ENCODE assay signal across 19 mouse cellular contexts in the genomic region with DNA sequence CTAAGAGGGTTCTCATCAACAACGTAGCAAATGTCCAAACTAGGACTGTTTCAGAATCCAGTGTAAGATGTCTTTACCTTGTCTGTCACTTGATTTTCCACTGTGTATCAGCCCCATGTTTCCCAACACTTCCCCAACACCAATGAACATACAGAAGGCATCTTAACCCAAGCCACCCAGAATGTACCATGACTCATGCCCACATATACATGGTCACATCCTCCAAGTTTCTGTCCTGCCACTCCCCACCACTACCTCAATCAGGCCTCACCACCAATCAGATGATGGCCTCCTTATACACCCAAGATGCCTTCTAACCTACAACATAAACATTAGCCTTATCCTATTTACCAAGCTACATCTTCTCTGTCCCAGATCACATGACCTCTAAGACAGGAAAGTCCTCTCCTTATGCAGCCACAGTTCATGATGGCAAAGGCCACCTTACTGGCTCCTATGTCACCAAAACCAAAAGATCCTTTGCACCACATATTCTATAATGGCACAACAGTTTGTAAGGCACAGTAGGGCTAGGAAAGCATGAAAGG. TPM values are rescaled to one million over a fixed set of nuclear protein-coding genes. Genes with fewer than 3 reads are reported as not detected.
DNase-seq lines count a peak whose midpoint lies in the region; ATAC-seq and TF ChIP-seq lines count a peak whose summit lies in the region.
"Had no signal": no experiment of that assay in that cellular context is flagged by ENCODE, and none has a peak within 500 bp of the region (broad histone marks: within the 10 kb centered on the region; RNA-seq: fewer than 3 reads in every experiment).

No protein-coding gene starts in this region.

- no peak for TF ChIP-seq POLR2A in MEL (IDR thresholded peaks at IDR 0.05; ENCODE audit: control insufficient read depth in 1 of 2, insufficient read depth in 1 of 2, low read depth in 1 of 2, low read length in 2 of 2, poor library complexity in 1 of 2)

- TF ChIP-seq RAD21 in MEL (IDR thresholded peaks at IDR 0.05; ENCODE audit: low read depth, low read length) = no peak

- 96% methylated on average over 1 of the region's 1 CpGs for WGBS in stomach, postnatal 0 days
- WGBS in kidney, embryonic 15.5 days = 94% methylated on average over 1 of the region's 1 CpGs

- no peak overlapping the region for H3K27ac ChIP-seq in MEL (ENCODE audit: control insufficient read depth, low read depth, low read length)
- 0 out of 2 replicates have a peak overlapping the region, but pooled peaks have one; percentile 35 for H3K27ac ChIP-seq in stomach, postnatal 0 days (replicated peaks)
- no peak overlapping the region for H3K27ac ChIP-seq in kidney, embryonic 15.5 days
- H3K27ac ChIP-seq: embryonic facial prominence, embryonic 10.5 days; heart, adult 2 months; heart, embryonic 15.5 days; hindbrain, embryonic 13.5 days; hindbrain, postnatal 0 days had no signal

- H3K4me3 ChIP-seq in MEL (ENCODE audit: control insufficient read depth in 1 of 2, insufficient read depth in 1 of 2, low read depth in 2 of 2, low read length in 2 of 2) = no peak overlapping the region
- H3K4me3 ChIP-seq in stomach, postnatal 0 days (ENCODE audit: low read depth, low read length) = no peak overlapping the region
- no peak overlapping the region for H3K4me3 ChIP-seq in kidney, embryonic 15.5 days (replicated peaks)
- H3K4me3 ChIP-seq: embryonic facial prominence, embryonic 10.5 days; heart, adult 2 months; heart, embryonic 15.5 days; hindbrain, embryonic 13.5 days had no signal

- no peak overlapping the region for H3K9ac ChIP-seq in MEL (ENCODE audit: control insufficient read depth, low read depth, low read length, poor library complexity, severe bottlenecking)
- H3K9ac ChIP-seq in stomach, postnatal 0 days (ENCODE audit: low read length) = no peak overlapping the region
- no peak overlapping the region for H3K9ac ChIP-seq in kidney, embryonic 15.5 days
- H3K9ac ChIP-seq: heart, embryonic 15.5 days; hindbrain, embryonic 13.5 days had no signal

- H3K4me2 ChIP-seq in stomach, postnatal 0 days (replicated peaks; ENCODE audit: low read depth) = no peak overlapping the region
- H3K4me2 ChIP-seq in kidney, embryonic 15.5 days = no peak overlapping the region
- H3K4me2 ChIP-seq: heart, embryonic 11.5 days; heart, embryonic 15.5 days; hindbrain, embryonic 13.5 days had no signal

- no peak for DNase-seq in MEL (ENCODE audit: low read depth, low spot score)
- DNase-seq in induced T-regulatory cell, adult 2 months (ENCODE audit: low read depth) = peak; percentile 32
- no peak for DNase-seq in stomach, postnatal 0 days (ENCODE audit: low spot score)
- DNase-seq in kidney, adult 8-10 months = no peak
- no peak for DNase-seq in adrenal gland, adult 8-10 months
- DNase-seq: adrenal gland, postnatal 10 days; cerebellum, adult 2 months; cerebellum, postnatal 10 days; gastrocnemius, postnatal 10 days; heart, adult 2 months; heart, postnatal 14 days had no signal

- peaks cover 38% of the 10 kb centered on the region for H3K79me2 ChIP-seq in MEL (ENCODE audit: control insufficient read depth, insufficient read depth, low read length, poor library complexity)

- TF ChIP-seq CTCF in MEL (IDR thresholded peaks at IDR 0.05 in 2 of 3, conservative IDR thresholded peaks at IDR 0.05 in 1 of 3; ENCODE audit: control insufficient read depth in 1 of 3, insufficient read depth in 1 of 3, low read depth in 2 of 3, low read length in 3 of 3, poor library complexity in 1 of 3, severe bottlenecking in 1 of 3) = no peak
- no peak for TF ChIP-seq CTCF in stomach, postnatal 0 days (IDR thresholded peaks at IDR 0.05; ENCODE audit: low read depth)

- H3K9me3 ChIP-seq in MEL (replicated peaks; ENCODE audit: insufficient read depth, low read length) = no peaks in the 10 kb centered on the region
- H3K9me3 ChIP-seq in stomach, postnatal 0 days (ENCODE audit: control insufficient read depth, low read length) = no peaks in the 10 kb centered on the region
- no peaks in the 10 kb centered on the region for H3K9me3 ChIP-seq in kidney, embryonic 15.5 days (replicated peaks)
- H3K9me3 ChIP-seq: embryonic facial prominence, embryonic 10.5 days; heart, embryonic 15.5 days; hindbrain, embryonic 13.5 days had no signal

- H3K36me3 ChIP-seq in MEL (ENCODE audit: control insufficient read depth in 1 of 2, insufficient read depth in 2 of 2, low read length in 2 of 2) = peaks cover 25 to 41% of the 10 kb centered on the region in 2 experiments
- H3K36me3 ChIP-seq in stomach, postnatal 0 days (ENCODE audit: control insufficient read depth, insufficient read depth, low read length) = 0 out of 2 replicates have a peak, but pooled peaks cover 3% of the 10 kb centered on the region
- peaks cover 50% of the 10 kb centered on the region for H3K36me3 ChIP-seq in kidney, embryonic 15.5 days

- ATAC-seq in megakaryocyte progenitor cell, adult 5-6 weeks (replicated peaks; ENCODE audit: poor library complexity) = peak; percentile 24
- ATAC-seq in stomach, postnatal 0 days (ENCODE audit: low FRiP score, low TSS enrichment) = peak; percentile 44; the same call in 1 of the 2 replicates
- no peak for ATAC-seq in kidney, embryonic 15.5 days (replicated peaks; ENCODE audit: low FRiP score)
- ATAC-seq: forebrain, embryonic 14.5 days; hindbrain, postnatal 0 days had no signal

- no peaks in the 10 kb centered on the region for H3K27me3 ChIP-seq in MEL (ENCODE audit: control insufficient read depth in 1 of 2, insufficient read depth in 2 of 2, low read length in 2 of 2)
- H3K27me3 ChIP-seq in stomach, postnatal 0 days (ENCODE audit: control insufficient read depth, insufficient read depth, low read length) = no peaks in the 10 kb centered on the region
- H3K27me3 ChIP-seq in kidney, embryonic 15.5 days = no peaks in the 10 kb centered on the region
- H3K27me3 ChIP-seq: heart, embryonic 15.5 days; hindbrain, embryonic 13.5 days had no signal

- TF ChIP-seq EP300 in MEL (IDR thresholded peaks at IDR 0.05; ENCODE audit: low read depth in 1 of 2, low read length in 2 of 2) = no peak
- TF ChIP-seq EP300 in stomach, postnatal 0 days (optimal IDR thresholded peaks at IDR 0.05) = no peak

- peaks cover 18 to 19% of the 10 kb centered on the region in 2 experiments for H3K4me1 ChIP-seq in MEL (ENCODE audit: control insufficient read depth in 1 of 2, insufficient read depth in 2 of 2, low read length in 2 of 2)
- H3K4me1 ChIP-seq in stomach, postnatal 0 days (replicated peaks; ENCODE audit: control insufficient read depth, insufficient read depth) = no peaks in the 10 kb centered on the region
- H3K4me1 ChIP-seq in kidney, embryonic 15.5 days = no peaks in the 10 kb centered on the region
- H3K4me1 ChIP-seq: hindbrain, embryonic 13.5 days had no signal

RNA-seq across cellular contexts. Expression of gene Ube2l3, which starts 24.8 kb away (rescaled TPM):
- 137 and 166 TPM in 2 replicates for total RNA-seq in MEL (2012; rRNA removed)
- polyA plus RNA-seq in MEL (2012; ENCODE audit: insufficient read depth in 1 of 2, insufficient read length in 2 of 2, low read depth in 1 of 2, low replicate concordance in 2 of 2, missing spikeins in 1 of 2) = 1,000 to 10,000 TPM in 1 of 2 experiments, 100 to 1,000 TPM in 1; 297 to 2,006 TPM
- total RNA-seq in megakaryocyte progenitor cell, adult 5-6 weeks (2015) = 312 and 333 TPM in 2 replicates
- total RNA-seq in megakaryocyte progenitor cell, adult 5-6 weeks (2017) = 87.5 and 107 TPM in 2 replicates
- 276 and 278 TPM in 2 replicates for polyA plus RNA-seq in stomach, postnatal 0 days (2015; fragmentation: Nextera tagmentation; extraction: Ambion mirVana)
- 360 and 379 TPM in 2 replicates for polyA plus RNA-seq in kidney, embryonic 15.5 days (2015; fragmentation: Nextera tagmentation; extraction: Ambion mirVana)
- 100 to 1,000 TPM; 162 to 223 (median 198) TPM for total RNA-seq in adrenal gland, adult 8-10 months (2022)

RNA-seq across cellular contexts. Expression of gene Ccdc116, which starts 30.7 kb away (rescaled TPM):
- 3.4 and 4.9 TPM in 2 replicates for total RNA-seq in MEL (2012; rRNA removed)
- 1 to 10 TPM in 1 of 2 experiments, not detected in 1; 7.9 TPM for polyA plus RNA-seq in MEL (2012; ENCODE audit: insufficient read depth in 1 of 2, insufficient read length in 2 of 2, low read depth in 1 of 2, low replicate concordance in 2 of 2, missing spikeins in 1 of 2)
- 2.2 and 4.8 TPM in 2 replicates for total RNA-seq in megakaryocyte progenitor cell, adult 5-6 weeks (2015)
- 2.0 and 8.1 TPM in 2 replicates for total RNA-seq in megakaryocyte progenitor cell, adult 5-6 weeks (2017)
- 1.8 and 2.1 TPM in 2 replicates for polyA plus RNA-seq in stomach, postnatal 0 days (2015; fragmentation: Nextera tagmentation; extraction: Ambion mirVana)
- 0.53 and 0.60 TPM in 2 replicates for polyA plus RNA-seq in kidney, embryonic 15.5 days (2015; fragmentation: Nextera tagmentation; extraction: Ambion mirVana)
- total RNA-seq in adrenal gland, adult 8-10 months (2022) = under 1 TPM; 0.35 to 0.66 (median 0.47) TPM
- polyA plus RNA-seq: heart, embryonic 11.5 days had no signal

RNA-seq across cellular contexts. Expression of gene Rimbp3, which starts 30.7 kb away (rescaled TPM):
- total RNA-seq in MEL (2012; rRNA removed) = 0.36 and 0.62 TPM in 2 replicates
- under 1 TPM in 1 of 2 experiments, not detected in 1; 0.35 TPM for polyA plus RNA-seq in MEL (2012; ENCODE audit: insufficient read depth in 1 of 2, insufficient read length in 2 of 2, low read depth in 1 of 2, low replicate concordance in 2 of 2, missing spikeins in 1 of 2)
- total RNA-seq in megakaryocyte progenitor cell, adult 5-6 weeks (2015) = 0.69 and 0.95 TPM in 2 replicates
- 0.58 and 1.3 TPM in 2 replicates for total RNA-seq in megakaryocyte progenitor cell, adult 5-6 weeks (2017)
- polyA plus RNA-seq in stomach, postnatal 0 days (2015; fragmentation: Nextera tagmentation; extraction: Ambion mirVana) = 0.18 TPM in 2 replicates
- polyA plus RNA-seq in kidney, embryonic 15.5 days (2015; fragmentation: Nextera tagmentation; extraction: Ambion mirVana) = 0.44 and 0.73 TPM in 2 replicates
- under 1 TPM in 2 of 4 experiments, not detected in 2; 0.09 to 0.14 TPM for total RNA-seq in adrenal gland, adult 8-10 months (2022)

RNA-seq across cellular contexts. Expression of gene Ydjc, which starts 33.3 kb away (rescaled TPM):
- total RNA-seq in MEL (2012; rRNA removed) = 56.7 TPM in 2 replicates
- 10 to 100 TPM in 1 of 2 experiments, not detected in 1; 68.5 TPM for polyA plus RNA-seq in MEL (2012; ENCODE audit: insufficient read depth in 1 of 2, insufficient read length in 2 of 2, low read depth in 1 of 2, low replicate concordance in 2 of 2, missing spikeins in 1 of 2)
- 25.7 TPM in 2 replicates for total RNA-seq in megakaryocyte progenitor cell, adult 5-6 weeks (2015)
- total RNA-seq in megakaryocyte progenitor cell, adult 5-6 weeks (2017) = 23.5 and 24.4 TPM in 2 replicates
- polyA plus RNA-seq in stomach, postnatal 0 days (2015; fragmentation: Nextera tagmentation; extraction: Ambion mirVana) = 19.8 and 21.3 TPM in 2 replicates
- 10.5 and 11.5 TPM in 2 replicates for polyA plus RNA-seq in kidney, embryonic 15.5 days (2015; fragmentation: Nextera tagmentation; extraction: Ambion mirVana)
- 10 to 100 TPM in 2 of 4 experiments, 1 to 10 TPM in 2; 7.3 to 16.8 (median 9.7) TPM for total RNA-seq in adrenal gland, adult 8-10 months (2022)

RNA-seq across cellular contexts. Expression of gene Sdf2l1, which starts 45.5 kb away (rescaled TPM):
- 246 and 263 TPM in 2 replicates for total RNA-seq in MEL (2012; rRNA removed)
- polyA plus RNA-seq in MEL (2012; ENCODE audit: insufficient read depth in 1 of 2, insufficient read length in 2 of 2, low read depth in 1 of 2, low replicate concordance in 2 of 2, missing spikeins in 1 of 2) = 100 to 1,000 TPM in 1 of 2 experiments, not detected in 1; 249 TPM
- total RNA-seq in megakaryocyte progenitor cell, adult 5-6 weeks (2015) = 197 and 208 TPM in 2 replicates
- total RNA-seq in megakaryocyte progenitor cell, adult 5-6 weeks (2017) = 162 and 222 TPM in 2 replicates
- polyA plus RNA-seq in stomach, postnatal 0 days (2015; fragmentation: Nextera tagmentation; extraction: Ambion mirVana) = 170 and 176 TPM in 2 replicates
- polyA plus RNA-seq in kidney, embryonic 15.5 days (2015; fragmentation: Nextera tagmentation; extraction: Ambion mirVana) = 94.1 and 94.2 TPM in 2 replicates
- 10 to 100 TPM; 25.5 to 54.1 (median 34.4) TPM for total RNA-seq in adrenal gland, adult 8-10 months (2022)
